18 mouse cellular contexts compared by ENCODE assay signal in genomic region chr17:87569981-87570380, GRCm38 (mm10).
DNase-seq lines count a peak whose midpoint lies in the region; ATAC-seq and TF ChIP-seq lines count a peak whose summit lies in the region.
"Had no signal": no experiment of that assay in that cellular context is flagged by ENCODE, and none has a peak within 500 bp of the region (broad histone marks: within the 10 kb centered on the region; RNA-seq: fewer than 3 reads in every experiment).

No protein-coding gene starts in this region.

- H3K9me3 ChIP-seq in E14TG2a.4 (ENCODE audit: low read length), result no peaks in the 10 kb centered on the region
- no peaks in the 10 kb centered on the region for H3K9me3 ChIP-seq in intestine, embryonic 15.5 days
- no peaks in the 10 kb centered on the region for H3K9me3 ChIP-seq in stomach, embryonic 15.5 days
- H3K9me3 ChIP-seq: embryonic facial prominence, embryonic 12.5 days; heart, embryonic 12.5 days; hindbrain, embryonic 12.5 days had no signal

- peak; percentile 22 for ATAC-seq in intestine, embryonic 15.5 days
- no peak for ATAC-seq in stomach, embryonic 15.5 days (ENCODE audit: insufficient read depth, low FRiP score, low read depth)
- ATAC-seq in megakaryocyte-erythroid progenitor cell, adult 5-6 weeks (replicated peaks; ENCODE audit: low FRiP score, low TSS enrichment, poor library complexity, severe bottlenecking), result no peak
- ATAC-seq: CD4-positive, CD25-positive, alpha-beta regulatory T cell, adult 4 months had no signal

- no peak for TF ChIP-seq CTCF in E14TG2a.4 (conservative IDR thresholded peaks at IDR 0.05; ENCODE audit: low read length)

- H3K27me3 ChIP-seq in E14TG2a.4 (ENCODE audit: insufficient read depth, low read length), result peaks cover 24% of the 10 kb centered on the region
- H3K27me3 ChIP-seq in intestine, embryonic 15.5 days (replicated peaks), result no peaks in the 10 kb centered on the region
- no peaks in the 10 kb centered on the region for H3K27me3 ChIP-seq in stomach, embryonic 15.5 days (replicated peaks)

- intact Hi-C loops in left cerebral cortex, postnatal 36 days (cut with DNase I), result loop anchor here (2.0 to 10.0 kb wide), 4 partner anchors 38 to 525 kb away; partner anchors contain the start of gene Calm2
- intact Hi-C loops in heart, postnatal 10 days (cut with DNase I), result loop anchor here (2.0 to 5.0 kb wide), 3 partner anchors 39 to 533 kb away; partner anchors contain the start of gene Calm2

- DNase-seq in heart, adult 11 months, result peak; percentile 87
- no peak for DNase-seq in heart, postnatal 4 days
- DNase-seq in left cerebral cortex, postnatal 36 days (ENCODE audit: low spot score in 2 of 2), result no peak
- DNase-seq in heart, postnatal 10 days, result no peak
- DNase-seq: adrenal gland, adult 2 months; adrenal gland, postnatal 36 days; B cell, adult 2 months; embryo, embryonic 11 days; gastrocnemius, postnatal 14 days; heart, postnatal 36 days had no signal

- H3K36me3 ChIP-seq in E14TG2a.4 (ENCODE audit: insufficient read depth, low read length), result no peaks in the 10 kb centered on the region
- H3K36me3 ChIP-seq in intestine, embryonic 15.5 days, result no peaks in the 10 kb centered on the region
- no peaks in the 10 kb centered on the region for H3K36me3 ChIP-seq in stomach, embryonic 15.5 days
- H3K36me3 ChIP-seq: embryonic facial prominence, embryonic 12.5 days; heart, embryonic 12.5 days; hindbrain, embryonic 12.5 days had no signal

- H3K4me1 ChIP-seq in E14TG2a.4 (replicated peaks; ENCODE audit: low read depth, low read length), result peaks cover 44% of the 10 kb centered on the region
- peaks cover 21% of the 10 kb centered on the region for H3K4me1 ChIP-seq in intestine, embryonic 15.5 days (replicated peaks)
- peaks cover 13% of the 10 kb centered on the region; the same call in 1 of the 2 replicates for H3K4me1 ChIP-seq in stomach, embryonic 15.5 days

- peak overlapping the region; percentile 54 for H3K27ac ChIP-seq in intestine, embryonic 15.5 days
- H3K27ac ChIP-seq in stomach, embryonic 15.5 days, result 0 out of 2 replicates have a peak overlapping the region, but pooled peaks have one; percentile 44
- H3K27ac ChIP-seq: embryonic facial prominence, embryonic 12.5 days; hindbrain, embryonic 12.5 days had no signal

- H3K9ac ChIP-seq in intestine, embryonic 15.5 days, result no peak overlapping the region
- H3K9ac ChIP-seq in stomach, embryonic 15.5 days, result no peak overlapping the region
- H3K9ac ChIP-seq: embryonic facial prominence, embryonic 12.5 days; heart, embryonic 12.5 days; hindbrain, embryonic 12.5 days had no signal

- H3K4me3 ChIP-seq in E14TG2a.4 (replicated peaks; ENCODE audit: low read length), result peak overlapping the region; percentile 7; the same call in 1 of the 2 replicates
- no peak overlapping the region for H3K4me3 ChIP-seq in intestine, embryonic 15.5 days (replicated peaks)
- H3K4me3 ChIP-seq in stomach, embryonic 15.5 days (replicated peaks), result no peak overlapping the region
- H3K4me3 ChIP-seq: embryonic facial prominence, embryonic 12.5 days; heart, embryonic 12.5 days; hindbrain, embryonic 12.5 days had no signal

- 61% methylated on average over 9 of the region's 9 CpGs for WGBS in intestine, embryonic 15.5 days
- 62% methylated on average over 9 of the region's 9 CpGs for WGBS in stomach, embryonic 15.5 days

- H3K4me2 ChIP-seq in intestine, embryonic 15.5 days (replicated peaks), result no peak overlapping the region
- H3K4me2 ChIP-seq in stomach, embryonic 15.5 days, result no peak overlapping the region
